Mouse (Mus musculus): Measurements from ENCODE around the gene Timm22. TPM values are rescaled to one million over a fixed set of nuclear protein-coding genes. Genes with fewer than 3 reads are reported as not detected.

The Timm22 gene
- polyA plus RNA-seq, 1 experiment from 2014 or later: 106 TPM

GRCm38 (mm10) chr11:76392532-76392931 lies 14.2 kb upstream of the Timm22 start:
- Histone ChIP-seq H3K9ac (no peak overlapping the region), H3K27me3 (no peaks in the 10 kb centered on the region), H3K27ac (replicated peaks) (0 out of 2 replicates have a peak overlapping the region, but pooled peaks have one; percentile 3), H3K9me3 (replicated peaks) (no peaks in the 10 kb centered on the region), H3K4me2 (replicated peaks) (no peak overlapping the region; the same call in 1 of the 2 replicates), H3K4me3 (replicated peaks) (no peak overlapping the region), H3K4me1 (peaks cover 58% of the 10 kb centered on the region), H3K36me3 (peaks cover 15% of the 10 kb centered on the region; the same call in 1 of the 2 replicates)
- no peak for ATAC-seq (ENCODE audit: insufficient number of reproducible peaks, low FRiP score, low TSS enrichment, low read depth)
- WGBS: 73% methylated on average over 7 of the region's 7 CpGs

- Histone ChIP-seq H3K4me1 (peaks cover 58% of the 10 kb centered on the region), H3K9me3 (replicated peaks) (no peaks in the 10 kb centered on the region), H3K36me3 (peaks cover 15% of the 10 kb centered on the region; the same call in 1 of the 2 replicates), H3K27ac (replicated peaks) (no peak overlapping the region), H3K27me3 (no peaks in the 10 kb centered on the region), H3K4me2 (replicated peaks) (no peak overlapping the region; the same call in 1 of the 2 replicates), H3K9ac (no peak overlapping the region), H3K4me3 (replicated peaks) (no peak overlapping the region)
- 86% methylated on average over 11 of the region's 11 CpGs for WGBS
- no peak for ATAC-seq (ENCODE audit: insufficient number of reproducible peaks, low FRiP score, low TSS enrichment, low read depth)
Observed at GRCm38 (mm10) chr11:76392996-76393395, 13.8 kb upstream of the Timm22 start.

GRCm38 (mm10) chr11:76397650-76398311 lies 9.0 kb upstream of the Timm22 start:
- peak overlapping the region; percentile 74 for H3K4me2 ChIP-seq (replicated peaks)
- H3K4me1 ChIP-seq: peaks cover 46% of the 10 kb centered on the region
- no peaks in the 10 kb centered on the region for H3K36me3 ChIP-seq
- under 1% methylated on average over 26 of the region's 26 CpGs for WGBS
- H3K4me3 ChIP-seq (replicated peaks): peak overlapping the region; percentile 86
- no peaks in the 10 kb centered on the region for H3K27me3 ChIP-seq
- peak overlapping the region; percentile 88 for H3K27ac ChIP-seq (replicated peaks)
- ATAC-seq (ENCODE audit: insufficient number of reproducible peaks, low FRiP score, low TSS enrichment, low read depth): no peak
- H3K9me3 ChIP-seq (replicated peaks): no peaks in the 10 kb centered on the region
- peak overlapping the region; percentile 90 for H3K9ac ChIP-seq

DNA sequence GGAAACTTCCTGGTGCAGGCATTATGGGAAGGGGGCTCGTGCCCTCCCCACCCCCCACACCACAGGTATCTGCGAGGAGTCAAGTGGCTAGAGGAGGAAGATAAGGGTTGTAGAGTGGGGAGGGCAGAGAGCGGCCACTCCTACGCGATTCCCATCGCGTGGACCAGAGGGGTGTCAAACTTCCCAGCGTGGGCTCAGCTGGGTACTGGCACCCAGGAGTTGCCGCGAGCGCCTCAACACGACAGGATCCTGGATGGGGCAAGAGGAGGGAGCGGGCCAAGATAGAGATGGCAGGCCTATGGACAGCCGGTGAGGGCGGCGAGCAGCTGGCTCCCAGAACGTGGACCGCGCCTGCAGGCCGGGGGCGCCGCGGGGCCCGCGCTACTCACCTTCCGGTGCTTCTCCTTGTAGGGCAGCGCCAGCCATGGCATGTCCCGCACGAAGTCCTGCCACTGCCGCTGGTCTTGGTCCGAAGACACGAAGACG lies 8.4 kb upstream of the Timm22 start:
- Histone ChIP-seq H3K27ac (replicated peaks) (peak overlapping the region; percentile 88), H3K9ac (peak overlapping the region; percentile 90), H3K27me3 (no peaks in the 10 kb centered on the region), H3K4me2 (replicated peaks) (peak overlapping the region; percentile 74), H3K4me1 (peaks cover 40% of the 10 kb centered on the region), H3K4me3 (replicated peaks) (peak overlapping the region; percentile 86), H3K9me3 (replicated peaks) (no peaks in the 10 kb centered on the region), H3K36me3 (no peaks in the 10 kb centered on the region)
- under 1% methylated on average over 32 of the region's 33 CpGs for WGBS
- ATAC-seq (ENCODE audit: insufficient number of reproducible peaks, low FRiP score, low TSS enrichment, low read depth): peak; percentile 61

GRCm38 (mm10) chr11:76398798-76399586 lies 7.8 kb upstream of the Timm22 start, which contains the start of gene Nxn:
Gene Nxn (minus strand): TSS chr11:76399140.
- H3K4me3 ChIP-seq (replicated peaks): peak within 1 kb of the TSS; percentile 86
- ATAC-seq (ENCODE audit: insufficient number of reproducible peaks, low FRiP score, low TSS enrichment, low read depth): peak; percentile 89
- WGBS: under 1% methylated on average over 60 of the region's 70 CpGs
- H3K4me1 ChIP-seq: peaks cover 38% of the 10 kb centered on the region
- no peaks in the 10 kb centered on the region for H3K9me3 ChIP-seq (replicated peaks)
- H3K27me3 ChIP-seq: no peaks in the 10 kb centered on the region
- peak within 1 kb of the TSS; percentile 90 for H3K9ac ChIP-seq
- H3K27ac ChIP-seq (replicated peaks): peak within 1 kb of the TSS; percentile 88
- no peaks in the 10 kb centered on the region for H3K36me3 ChIP-seq
- peak within 1 kb of the TSS; percentile 74 for H3K4me2 ChIP-seq (replicated peaks)

DNA sequence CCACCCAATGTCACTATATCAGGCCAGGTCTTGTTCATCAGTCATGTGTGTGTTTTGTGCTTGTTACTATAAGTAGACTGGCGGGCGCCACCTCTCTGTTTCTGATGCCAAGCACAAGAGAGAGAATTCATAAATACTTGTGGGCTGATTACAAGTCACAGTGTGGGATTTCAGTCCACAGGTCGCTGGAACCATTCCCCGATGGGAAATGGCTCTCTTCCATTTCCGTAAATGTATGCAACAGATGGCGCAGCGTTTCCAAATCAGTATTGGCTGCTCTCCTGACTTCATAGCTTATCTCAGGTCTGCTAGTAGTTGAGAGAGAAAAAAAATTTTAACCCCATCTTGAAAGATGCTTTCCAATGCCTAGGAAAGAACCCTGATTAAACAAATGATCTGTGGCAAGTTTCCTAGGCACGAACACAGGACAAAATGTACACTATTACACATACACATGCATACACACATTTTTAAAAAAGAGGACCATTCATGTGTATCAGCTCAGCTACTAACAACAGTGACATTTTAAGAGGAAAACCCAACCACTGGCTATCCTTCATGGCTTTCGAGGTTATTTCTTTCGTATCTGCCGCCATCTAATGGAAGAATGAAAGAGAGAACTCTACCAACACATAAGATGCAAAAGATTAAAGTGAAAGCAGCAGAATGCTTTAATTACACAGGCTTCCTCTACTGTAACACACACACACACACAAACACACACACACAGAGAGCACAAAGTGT lies 7.0 kb upstream of the Timm22 start:
- no peaks in the 10 kb centered on the region; the same call in 1 of the 2 replicates for H3K27me3 ChIP-seq
- H3K36me3 ChIP-seq: no peaks in the 10 kb centered on the region
- ATAC-seq (ENCODE audit: insufficient number of reproducible peaks, low FRiP score, low TSS enrichment, low read depth): peak; percentile 22
- H3K4me3 ChIP-seq (replicated peaks): peak overlapping the region; percentile 86
- H3K4me2 ChIP-seq (replicated peaks): peak overlapping the region; percentile 74
- no peak overlapping the region for H3K9ac ChIP-seq
- H3K9me3 ChIP-seq (replicated peaks): no peaks in the 10 kb centered on the region
- H3K4me1 ChIP-seq: peaks cover 33% of the 10 kb centered on the region
- WGBS: 4% methylated on average over 11 of the region's 11 CpGs
- H3K27ac ChIP-seq (replicated peaks): peak overlapping the region; percentile 88

- 41% methylated on average over 10 of the region's 10 CpGs for WGBS
- Histone ChIP-seq H3K4me3 (replicated peaks) (no peak overlapping the region), H3K27ac (replicated peaks) (no peak overlapping the region; the same call in 1 of the 2 replicates), H3K4me1 (peaks cover 20% of the 10 kb centered on the region), H3K36me3 (no peaks in the 10 kb centered on the region), H3K9ac (no peak overlapping the region), H3K4me2 (replicated peaks) (no peak overlapping the region), H3K9me3 (replicated peaks) (no peaks in the 10 kb centered on the region), H3K27me3 (no peaks in the 10 kb centered on the region; the same call in 1 of the 2 replicates)
- ATAC-seq (ENCODE audit: insufficient number of reproducible peaks, low FRiP score, low TSS enrichment, low read depth): no peak
Observed at GRCm38 (mm10) chr11:76401398-76401797, 5.4 kb upstream of the Timm22 start.

DNA sequence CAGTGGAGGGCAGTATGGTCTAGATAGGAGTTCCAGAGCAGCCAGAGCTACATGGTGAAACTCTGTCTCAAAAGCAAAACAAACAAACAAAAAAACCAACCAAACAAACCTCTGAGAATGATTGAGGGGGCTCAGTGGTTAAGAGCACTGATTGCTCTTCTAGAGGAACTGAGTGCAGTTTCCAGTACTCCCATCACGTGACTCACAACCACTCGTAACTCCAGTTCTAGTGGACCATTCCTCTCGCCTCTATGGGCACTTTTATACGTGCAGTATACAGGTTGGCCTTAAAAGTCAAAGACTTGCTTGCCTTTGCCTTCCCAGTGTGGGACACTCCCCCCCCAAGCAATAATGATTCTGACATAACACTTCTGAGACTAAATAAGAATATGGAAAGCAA lies 1.6 kb upstream of the Timm22 start:
- peaks cover 14% of the 10 kb centered on the region for H3K4me1 ChIP-seq
- ATAC-seq (ENCODE audit: insufficient number of reproducible peaks, low FRiP score, low TSS enrichment, low read depth): no peak
- peaks cover 4% of the 10 kb centered on the region for H3K36me3 ChIP-seq
- no peak overlapping the region for H3K4me2 ChIP-seq (replicated peaks)
- 56% methylated on average over 4 of the region's 4 CpGs for WGBS
- H3K27ac ChIP-seq (replicated peaks): no peak overlapping the region
- H3K4me3 ChIP-seq (replicated peaks): no peak overlapping the region
- H3K9me3 ChIP-seq (replicated peaks): no peaks in the 10 kb centered on the region
- H3K9ac ChIP-seq: no peak overlapping the region
- H3K27me3 ChIP-seq: no peaks in the 10 kb centered on the region; the same call in 1 of the 2 replicates

DNA sequence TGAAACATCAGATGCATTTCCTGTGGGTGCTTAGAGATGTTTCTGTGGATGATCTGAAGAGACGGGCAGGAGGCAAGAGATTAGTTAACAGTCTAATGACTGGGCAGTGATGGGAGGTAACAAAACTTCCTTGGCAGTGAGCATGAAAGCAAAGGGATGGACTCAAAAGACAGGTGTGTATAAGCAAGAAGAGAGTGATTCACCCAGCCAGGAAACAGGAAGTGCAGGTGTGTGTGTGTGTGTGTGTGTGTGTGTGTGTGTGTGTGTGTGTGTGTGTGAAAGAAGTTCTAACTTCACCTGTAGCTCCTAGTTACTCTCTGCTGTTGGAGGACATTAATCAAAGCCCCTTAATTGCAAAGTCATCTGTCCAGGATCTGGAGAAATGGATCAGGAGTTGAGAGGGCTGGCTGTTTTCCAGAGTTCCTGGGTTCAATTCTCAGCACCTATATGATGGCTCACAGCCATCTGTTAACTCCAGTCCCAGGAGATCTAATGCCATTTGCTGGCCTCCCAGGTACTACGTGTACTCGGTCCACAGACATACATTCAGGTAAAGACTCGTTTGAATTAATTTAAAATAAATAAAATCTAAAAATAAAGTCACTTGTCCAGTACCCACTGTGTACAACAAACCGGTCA lies 1.0 kb upstream of the Timm22 start:
- Histone ChIP-seq H3K9me3 (replicated peaks) (no peaks in the 10 kb centered on the region), H3K4me1 (peaks cover 14% of the 10 kb centered on the region), H3K36me3 (peaks cover 6% of the 10 kb centered on the region), H3K9ac (no peak overlapping the region), H3K4me3 (replicated peaks) (no peak overlapping the region), H3K27me3 (no peaks in the 10 kb centered on the region; the same call in 1 of the 2 replicates), H3K4me2 (replicated peaks) (no peak overlapping the region), H3K27ac (replicated peaks) (no peak overlapping the region)
- no peak for ATAC-seq (ENCODE audit: insufficient number of reproducible peaks, low FRiP score, low TSS enrichment, low read depth)
- WGBS: 79% methylated on average over 5 of the region's 5 CpGs

- no peaks in the 10 kb centered on the region for H3K9me3 ChIP-seq (replicated peaks)
- peaks cover 8% of the 10 kb centered on the region for H3K4me1 ChIP-seq
- ATAC-seq (ENCODE audit: insufficient number of reproducible peaks, low FRiP score, low TSS enrichment, low read depth): no peak
- no peak overlapping the region for H3K27ac ChIP-seq (replicated peaks)
- no peak overlapping the region for H3K4me2 ChIP-seq (replicated peaks)
- WGBS: 70% methylated on average over 12 of the region's 12 CpGs
- no peak overlapping the region for H3K9ac ChIP-seq
- H3K27me3 ChIP-seq: no peaks in the 10 kb centered on the region
- H3K4me3 ChIP-seq (replicated peaks): no peak overlapping the region
- peaks cover 38% of the 10 kb centered on the region for H3K36me3 ChIP-seq
Observed at GRCm38 (mm10) chr11:76410826-76411225, 4.1 kb downstream of the Timm22 start.

All from embryonic facial prominence, embryonic 15.5 days (tissue).